Comparison of ENCODE assay signal across 8 mouse cellular contexts in the genomic region with DNA sequence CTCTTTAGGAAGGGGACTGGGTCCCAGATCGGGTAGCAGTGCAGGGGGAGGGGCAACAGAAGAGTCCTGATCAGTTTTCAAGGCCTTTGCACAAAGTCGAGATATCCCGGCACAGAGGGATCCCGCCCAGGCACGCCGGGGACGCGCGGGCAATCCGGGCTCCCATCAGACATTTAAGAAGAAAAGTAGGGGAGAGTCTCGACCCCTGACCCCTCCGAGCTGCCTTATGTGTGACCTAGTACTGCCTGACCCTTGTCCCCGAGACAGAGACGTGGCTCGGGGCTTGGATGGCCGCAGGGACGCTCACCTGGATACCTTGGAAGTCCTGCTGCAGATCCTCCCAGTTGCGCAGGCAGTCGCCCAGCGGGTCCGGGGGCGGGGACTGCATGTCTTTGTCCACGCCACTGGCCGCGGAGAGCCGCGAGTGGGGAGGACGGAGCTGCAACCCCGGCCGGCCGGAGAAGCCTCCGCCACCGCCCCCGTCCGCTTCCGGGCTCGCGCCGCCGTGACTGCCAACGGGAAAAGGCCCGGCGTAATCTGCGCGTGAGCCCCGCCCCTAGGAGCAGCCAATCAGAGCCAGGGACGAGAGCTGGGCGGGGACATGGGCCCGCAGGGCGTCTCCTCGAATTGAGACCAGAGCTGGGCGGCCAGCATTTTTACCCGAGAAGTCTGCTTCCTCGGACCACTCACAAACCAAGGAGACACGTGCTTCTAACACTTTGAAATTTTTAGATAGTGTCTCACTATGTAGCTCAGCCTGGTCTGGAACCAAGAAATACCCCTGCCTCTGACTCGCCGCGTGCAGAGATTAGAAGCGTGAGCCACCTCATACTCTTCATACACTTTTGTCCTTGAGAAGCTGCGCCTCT. TPM values are rescaled to one million over a fixed set of nuclear protein-coding genes. Genes with fewer than 3 reads are reported as not detected.
DNase-seq lines count a peak whose midpoint lies in the region; ATAC-seq and TF ChIP-seq lines count a peak whose summit lies in the region.

A gene (minus strand): TSS at position 708 of the 869 bp plus-strand sequence.

- DNase-seq in ES-CJ7 (ENCODE audit: low read depth, low spot score), result peak; percentile 91
- DNase-seq in cerebellum, adult 11 months, result peak; percentile 90
- peak; percentile 94 for DNase-seq in heart, postnatal 25 days (ENCODE audit: low spot score)
- DNase-seq in layer of hippocampus, adult 18-20 months (ENCODE audit: low spot score in 2 of 2), result peak; percentile 90 to 96
- DNase-seq in lung, adult 2 months, result peak; percentile 93
- peak; percentile 90 to 92 for DNase-seq in thymus, adult 18-20 months

- peak within 1 kb of the TSS; percentile 94 for H3K9ac ChIP-seq in forebrain, embryonic 15.5 days (replicated peaks)

- TF ChIP-seq CTCF in lung, adult 2 months (IDR thresholded peaks at IDR 0.05; ENCODE audit: insufficient read depth, low read length), result no peak

- ATAC-seq in forebrain, embryonic 15.5 days (replicated peaks), result peak; percentile 96
- ATAC-seq in neutrophil, adult 5-6 weeks (ENCODE audit: extremely low read depth, insufficient number of reproducible peaks, low FRiP score, poor library complexity, severe bottlenecking), result peak; percentile 91

- peak within 1 kb of the TSS; percentile 96 for H3K4me2 ChIP-seq in forebrain, embryonic 15.5 days (replicated peaks)

- WGBS in forebrain, embryonic 15.5 days, result under 1% methylated on average over 60 of the region's 60 CpGs
- under 1% methylated on average over 60 of the region's 60 CpGs for WGBS in lung, adult 2 months

- peaks cover 21% of the 10 kb centered on the region for H3K4me1 ChIP-seq in forebrain, embryonic 15.5 days
- peaks cover 8% of the 10 kb centered on the region for H3K4me1 ChIP-seq in lung, adult 2 months (ENCODE audit: control insufficient read depth, insufficient read depth, low read length)

- no peaks in the 10 kb centered on the region for H3K27me3 ChIP-seq in forebrain, embryonic 15.5 days

- H3K9me3 ChIP-seq in forebrain, embryonic 15.5 days, result no peaks in the 10 kb centered on the region

- intact Hi-C loops in heart, postnatal 25 days (cut with DNase I), result loop anchor here (2.0 kb wide), 1 partner anchor 55 kb away; no protein-coding TSS in a partner anchor

- H3K27ac ChIP-seq in forebrain, embryonic 15.5 days (replicated peaks), result peak within 1 kb of the TSS; percentile 42; the same call in 1 of the 2 replicates

- H3K4me3 ChIP-seq in forebrain, embryonic 15.5 days, result peak within 1 kb of the TSS; percentile 98
- peak within 1 kb of the TSS; percentile 64 for H3K4me3 ChIP-seq in lung, adult 2 months (replicated peaks; ENCODE audit: extremely low read depth, low read depth, low read length)

- H3K36me3 ChIP-seq in forebrain, embryonic 15.5 days, result peaks cover 13% of the 10 kb centered on the region; the same call in 1 of the 2 replicates

- peak; percentile 49; the same call in 1 of the 2 replicates for TF ChIP-seq POLR2A in lung, adult 2 months (IDR thresholded peaks at IDR 0.05; ENCODE audit: borderline replicate concordance, extremely low read depth, low read depth, low read length)

RNA-seq across cellular contexts. Expression of the gene that starts here (rescaled TPM):
- polyA plus RNA-seq in forebrain, embryonic 15.5 days (2015; fragmentation: Nextera tagmentation; extraction: Ambion mirVana), result 74.9 and 80.7 TPM in 2 replicates
- total RNA-seq in heart, postnatal 25 days (2021), result 10 to 100 TPM; 11.8 to 13.3 TPM
- total RNA-seq in layer of hippocampus, adult 18-20 months (2021), result 10 to 100 TPM; 16.0 to 18.1 TPM
- polyA plus RNA-seq in lung, adult 2 months (2012; rRNA removed), result 24.6 and 31.0 TPM in 2 replicates
- total RNA-seq in neutrophil, adult 5-6 weeks (2017), result 28.9 and 30.5 TPM in 2 replicates

Comparison
In these comparisons a context has a peak if more than half of its experiments do, and no peak if none do; other contexts are left out.
1. Peak in every context shown above with its lines: DNase-seq, ATAC-seq, H3K4me3 ChIP-seq and H3K27ac ChIP-seq.